Mouse (Mus musculus) layer of hippocampus, adult 9-11 months (tissue): ENCODE measurements at regions not wholly inside any gene's neighbourhood (a gene's known extent, or its start where the extent isn't known, plus 50 kb on each side); places are given as distances from the start of the nearest gene placed in this dataset.

ENCODE experiments used
- DNase-seq: peaks from one replicate; pipeline ENCODE4 v3.0.0; 2022

DNA sequence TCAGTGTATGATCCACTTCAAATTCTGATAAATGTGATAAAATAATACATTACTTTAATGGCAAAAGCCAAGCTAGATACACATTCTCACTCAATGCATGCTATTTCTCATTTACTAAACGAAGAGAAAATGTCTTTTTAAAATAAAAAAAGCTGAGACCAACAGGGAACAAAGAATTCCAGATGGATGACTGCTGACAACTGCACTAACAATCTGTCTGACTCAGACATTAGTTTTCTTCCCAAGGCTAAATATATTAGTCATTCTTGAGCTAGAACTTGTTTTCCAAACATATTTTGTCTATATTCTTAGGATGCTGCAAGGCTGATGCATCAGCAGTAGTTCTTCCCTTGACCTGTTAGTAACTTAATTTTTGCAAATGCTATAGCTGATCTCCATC, 1008.2 kb downstream of the Sis start:
- DNase-seq: peak; percentile 42

DNA sequence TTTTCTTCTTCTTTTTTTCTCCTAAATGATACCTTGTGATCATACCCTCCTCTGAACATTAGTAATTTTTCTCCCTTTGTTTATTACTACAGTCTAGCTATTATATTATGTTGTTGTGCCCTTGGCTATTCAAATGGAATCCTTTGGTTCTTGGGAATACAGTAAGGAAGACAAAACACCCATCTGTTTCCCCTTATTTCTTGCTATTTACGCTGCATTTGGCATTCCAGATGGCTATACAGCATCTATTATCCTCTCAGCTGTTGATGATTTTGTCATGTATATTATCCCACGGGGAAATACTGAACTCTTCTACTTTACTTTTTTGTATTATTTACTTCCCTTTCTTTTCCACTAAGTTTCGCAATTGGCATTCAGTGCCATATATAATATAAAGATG, 1047.8 kb downstream of the Sis start:
- no peak for DNase-seq

DNA sequence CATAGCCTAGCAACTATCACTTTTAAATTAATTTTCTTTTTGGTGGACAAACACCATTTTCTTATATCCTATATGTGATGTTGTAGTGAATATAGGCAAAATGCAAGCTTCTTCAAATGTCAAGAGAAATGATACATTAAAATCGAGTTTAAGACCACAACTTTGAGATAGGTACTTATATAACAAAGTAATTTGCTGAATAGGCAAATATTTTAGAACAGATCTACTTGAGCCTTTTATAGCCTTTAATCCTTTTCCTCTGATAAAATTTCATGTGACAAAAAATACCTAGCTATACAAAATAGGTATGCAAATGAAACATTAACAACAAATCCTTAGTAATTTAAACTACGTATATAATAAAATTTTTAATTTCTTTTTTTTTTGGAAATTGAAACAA, 1053.9 kb downstream of the Sis start:
- DNase-seq: no peak

DNA sequence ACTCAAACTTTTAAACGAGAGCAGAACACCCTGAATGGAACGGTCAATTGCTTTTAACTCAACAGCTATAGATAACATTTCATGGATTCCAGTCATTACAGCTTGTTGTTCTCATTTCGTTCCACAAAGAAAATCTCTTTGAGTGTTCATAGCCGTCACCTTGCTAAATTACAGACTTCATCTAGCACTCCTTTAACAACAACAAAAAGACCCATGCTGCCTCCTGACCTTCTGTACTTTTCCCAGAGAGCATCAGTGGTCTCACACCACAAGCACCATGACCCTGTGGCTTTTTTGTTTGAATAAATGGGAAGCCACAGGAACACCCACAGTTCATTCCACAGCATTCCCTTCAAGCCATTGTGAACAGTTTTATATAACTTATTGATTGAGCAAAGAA, 1058.4 kb downstream of the Sis start:
- no peak for DNase-seq

DNA sequence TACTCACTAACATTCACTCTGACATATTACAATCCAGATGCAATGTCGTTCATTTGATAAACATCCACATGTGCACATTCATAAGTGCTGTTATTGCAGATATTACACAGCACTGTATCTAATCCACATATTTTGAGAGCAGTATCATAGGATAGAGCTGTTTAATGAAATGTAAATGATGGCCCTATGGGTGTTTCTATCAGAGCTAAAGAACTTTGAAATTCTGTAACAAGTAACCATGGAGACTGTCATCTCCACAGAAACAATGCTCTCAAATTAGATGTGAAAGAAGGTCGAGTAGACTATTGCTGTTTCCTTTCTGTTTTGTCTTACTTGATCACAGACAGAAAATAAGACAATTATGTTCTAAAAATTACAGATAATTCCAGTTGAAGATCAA, 1103.0 kb downstream of the Sis start:
- DNase-seq: no peak

DNA sequence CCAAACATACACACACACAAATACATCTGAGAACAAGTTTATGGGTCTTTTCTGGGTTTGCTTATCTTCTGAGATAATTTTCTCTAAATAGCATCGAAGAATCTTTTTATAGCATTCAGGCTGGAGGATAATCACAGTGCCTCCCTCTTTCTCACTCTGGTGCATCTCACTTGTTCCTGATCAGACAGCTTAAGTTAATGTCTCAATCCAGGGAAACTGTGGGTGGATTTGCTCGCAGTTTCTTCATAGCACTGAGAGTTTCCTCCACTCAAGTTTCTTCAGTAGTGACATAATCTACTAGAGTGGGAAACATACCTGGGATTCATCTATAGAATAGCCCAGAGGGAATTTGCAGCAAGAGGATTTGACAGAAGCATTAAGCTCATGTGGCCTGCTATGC, 1131.6 kb downstream of the Sis start:
- DNase-seq: no peak
